8 mouse cellular contexts compared by ENCODE assay signal in genomic region chr8:70791294-70791701, GRCm38 (mm10). TPM values are rescaled to one million over a fixed set of nuclear protein-coding genes. Genes with fewer than 3 reads are reported as not detected.
DNase-seq lines count a peak whose midpoint lies in the region; ATAC-seq and TF ChIP-seq lines count a peak whose summit lies in the region.

No protein-coding gene starts in this region.

- H3K9ac ChIP-seq in heart, postnatal 0 days (replicated peaks; ENCODE audit: low read depth, low read length) = no peak overlapping the region
- H3K9ac ChIP-seq in liver, adult 2 months (ENCODE audit: low read depth, low read length) = peak overlapping the region; percentile 79; the same call in 1 of the 2 replicates

- no peak overlapping the region; the same call in 1 of the 2 replicates for H3K27ac ChIP-seq in heart, postnatal 0 days (ENCODE audit: low read depth)
- no peak overlapping the region for H3K27ac ChIP-seq in liver, adult 2 months (replicated peaks; ENCODE audit: insufficient read depth, low read depth, low read length)

- no peak for TF ChIP-seq POLR2A in liver, adult 2 months (IDR thresholded peaks at IDR 0.05; ENCODE audit: extremely low read depth, insufficient read depth, low read length)

- no peak for ATAC-seq in heart, postnatal 0 days (ENCODE audit: insufficient read depth, low read depth)

- H3K27me3 ChIP-seq in heart, postnatal 0 days (ENCODE audit: control insufficient read depth, insufficient read depth, low read length) = 0 out of 2 replicates have a peak, but pooled peaks cover 7% of the 10 kb centered on the region
- H3K27me3 ChIP-seq in liver, adult 2 months (ENCODE audit: control insufficient read depth, insufficient read depth, low read length) = no peaks in the 10 kb centered on the region

- peak overlapping the region; percentile 73; the same call in 1 of the 2 replicates for H3K4me3 ChIP-seq in heart, postnatal 0 days (ENCODE audit: low read depth, low read length)
- H3K4me3 ChIP-seq in liver, adult 2 months (ENCODE audit: insufficient read depth, low read depth, low read length) = peak overlapping the region; percentile 59

- no peaks in the 10 kb centered on the region for H3K9me3 ChIP-seq in heart, postnatal 0 days (replicated peaks; ENCODE audit: control insufficient read depth, low read length)

- WGBS in heart, postnatal 0 days = 81% methylated on average over 7 of the region's 7 CpGs
- WGBS in liver, adult 2 months = 63% methylated on average over 7 of the region's 7 CpGs

- peak overlapping the region; percentile 85 for H3K4me2 ChIP-seq in heart, postnatal 0 days (ENCODE audit: low read depth, low read length)

- DNase-seq in cerebellum, adult 11-12 months = peak; percentile 54
- no peak for DNase-seq in cerebellum, postnatal 4 days (ENCODE audit: low spot score in 2 of 2)
- DNase-seq in T-cell, adult 2 months (ENCODE audit: low spot score) = peak; percentile 85
- DNase-seq in heart, postnatal 0 days (ENCODE audit: low spot score) = peak; percentile 5
- DNase-seq in liver, adult 2 months (ENCODE audit: extremely low read depth, low read depth, low spot score) = no peak
- DNase-seq in naive thymus-derived CD4-positive, alpha-beta T cell, adult 2 months (ENCODE audit: low read depth) = peak; percentile 83
- no peak for DNase-seq in right cerebral cortex, postnatal 4 days
- no peak for DNase-seq in gastrocnemius, postnatal 25 days

- peaks cover 7% of the 10 kb centered on the region for H3K4me1 ChIP-seq in heart, postnatal 0 days (ENCODE audit: control insufficient read depth, insufficient read depth)
- H3K4me1 ChIP-seq in liver, adult 2 months (ENCODE audit: control insufficient read depth, insufficient read depth, low read length) = peaks cover 15% of the 10 kb centered on the region

- no peak for TF ChIP-seq EP300 in heart, postnatal 0 days (IDR thresholded peaks at IDR 0.05; ENCODE audit: low read depth)

- H3K79me2 ChIP-seq in liver, adult 2 months (ENCODE audit: control insufficient read depth, insufficient read depth, low read length) = peaks cover 30% of the 10 kb centered on the region

- TF ChIP-seq CTCF in heart, postnatal 0 days (IDR thresholded peaks at IDR 0.05; ENCODE audit: low read depth) = no peak
- TF ChIP-seq CTCF in liver, adult 2 months (IDR thresholded peaks at IDR 0.05; ENCODE audit: low read depth, low read length) = no peak

- peaks cover 12% of the 10 kb centered on the region for H3K36me3 ChIP-seq in heart, postnatal 0 days (replicated peaks; ENCODE audit: control insufficient read depth, insufficient read depth, low read length)
- peaks cover 14% of the 10 kb centered on the region for H3K36me3 ChIP-seq in liver, adult 2 months (ENCODE audit: control insufficient read depth, insufficient read depth, low read length)

RNA-seq across cellular contexts. Expression of gene Mast3, which starts 13.6 kb away (rescaled TPM):
- total RNA-seq in heart, postnatal 0 days (2014; rRNA removed; ENCODE audit: low replicate concordance) = 3.0 and 5.6 TPM in 2 replicates
- polyA plus RNA-seq in heart, postnatal 0 days (2015; fragmentation: Nextera tagmentation; extraction: Ambion mirVana) = 2.3 and 3.2 TPM in 2 replicates
- 14.8 and 16.7 TPM in 2 replicates for total RNA-seq in liver, adult 2 months (2014; rRNA removed)
- 21.2 and 29.0 TPM in 2 replicates for polyA plus RNA-seq in liver, adult 2 months (2012; rRNA removed)
- 1 to 10 TPM; 2.4 to 3.4 TPM for total RNA-seq in gastrocnemius, postnatal 25 days (2021)

RNA-seq across cellular contexts. Expression of gene Pik3r2, which starts 14.8 kb away (rescaled TPM):
- total RNA-seq in heart, postnatal 0 days (2014; rRNA removed; ENCODE audit: low replicate concordance) = 36.6 and 39.3 TPM in 2 replicates
- 30.2 and 32.5 TPM in 2 replicates for polyA plus RNA-seq in heart, postnatal 0 days (2015; fragmentation: Nextera tagmentation; extraction: Ambion mirVana)
- total RNA-seq in liver, adult 2 months (2014; rRNA removed) = 7.7 and 10.9 TPM in 2 replicates
- polyA plus RNA-seq in liver, adult 2 months (2012; rRNA removed) = 38.2 and 53.9 TPM in 2 replicates
- total RNA-seq in gastrocnemius, postnatal 25 days (2021) = 10 to 100 TPM; 13.1 to 18.7 TPM

RNA-seq across cellular contexts. Expression of gene Il12rb1, which starts 17.0 kb away (rescaled TPM):
- 0.08 TPM in 1 of 2 replicates, not detected in the other for total RNA-seq in heart, postnatal 0 days (2014; rRNA removed; ENCODE audit: low replicate concordance)
- polyA plus RNA-seq in heart, postnatal 0 days (2015; fragmentation: Nextera tagmentation; extraction: Ambion mirVana) = not detected in 2 replicates
- total RNA-seq in liver, adult 2 months (2014; rRNA removed) = 0.37 and 0.40 TPM in 2 replicates
- 0.34 and 0.60 TPM in 2 replicates for polyA plus RNA-seq in liver, adult 2 months (2012; rRNA removed)
- total RNA-seq in gastrocnemius, postnatal 25 days (2021) = not detected

RNA-seq across cellular contexts. Expression of gene Mpv17l2, which starts 30.6 kb away (rescaled TPM):
- 26.6 and 56.3 TPM in 2 replicates for total RNA-seq in heart, postnatal 0 days (2014; rRNA removed; ENCODE audit: low replicate concordance)
- polyA plus RNA-seq in heart, postnatal 0 days (2015; fragmentation: Nextera tagmentation; extraction: Ambion mirVana) = 50.3 and 54.0 TPM in 2 replicates
- total RNA-seq in liver, adult 2 months (2014; rRNA removed) = 13.7 and 20.9 TPM in 2 replicates
- 33.9 and 39.3 TPM in 2 replicates for polyA plus RNA-seq in liver, adult 2 months (2012; rRNA removed)
- total RNA-seq in gastrocnemius, postnatal 25 days (2021) = 10 to 100 TPM; 19.6 to 25.6 TPM

RNA-seq across cellular contexts. Expression of gene Rab3a, which starts 36.8 kb away (rescaled TPM):
- 21.4 and 40.3 TPM in 2 replicates for total RNA-seq in heart, postnatal 0 days (2014; rRNA removed; ENCODE audit: low replicate concordance)
- 32.7 and 32.8 TPM in 2 replicates for polyA plus RNA-seq in heart, postnatal 0 days (2015; fragmentation: Nextera tagmentation; extraction: Ambion mirVana)
- total RNA-seq in liver, adult 2 months (2014; rRNA removed) = 2.7 and 4.1 TPM in 2 replicates
- 10.4 and 11.9 TPM in 2 replicates for polyA plus RNA-seq in liver, adult 2 months (2012; rRNA removed)
- total RNA-seq in gastrocnemius, postnatal 25 days (2021) = 10 to 100 TPM; 40.0 to 40.4 TPM

Comparison
In these comparisons a context has a peak if more than half of its experiments do, and no peak if none do; other contexts are left out.
1. DNase-seq: peak in cerebellum, adult 11-12 months (single experiment), T-cell, adult 2 months (single experiment), heart, postnatal 0 days (single experiment) and naive thymus-derived CD4-positive, alpha-beta T cell, adult 2 months (single experiment); none in cerebellum, postnatal 4 days (0 of 2), liver, adult 2 months (single experiment), right cerebral cortex, postnatal 4 days (single experiment) and gastrocnemius, postnatal 25 days (single experiment).